Mouse (Mus musculus) bone marrow macrophage, adult 2 months (primary cell): ENCODE data around the gene Kcnip2.

Source experiments
- CTCF ChIP-seq: IDR thresholded peaks from 2 replicates; pipeline ENCODE4 v1.5.1; 2012; ENCODE audit warnings: low read depth, mild to moderate bottlenecking, low read length, moderate library complexity
- POLR2A ChIP-seq: IDR thresholded peaks from 2 replicates; pipeline ENCODE4 v1.6.1; 2012; ENCODE audit warnings: mild to moderate bottlenecking, low read depth, low read length, borderline replicate concordance

- TF ChIP-seq CTCF (no peak), POLR2A (no peak)
These were observed 691 bp downstream of the Kcnip2 start for GRCm38 (mm10) chr19:45815170-45815569.
